Mouse (Mus musculus) neural tube, postnatal 0 days (tissue): ENCODE data around the gene Smim13. TPM values are rescaled to one million over a fixed set of nuclear protein-coding genes. Genes with fewer than 3 reads are reported as not detected.

ENCODE experiments used
- polyA plus RNA-seq: library from polyadenylated mRNA; unstranded; fragments of >200 nt; fragmentation: Nextera tagmentation; extraction: Ambion mirVana; gene quantifications from 2 replicates; pipeline ENCODE4 v1.2.1, GENCODE M21; 2015

The Smim13 gene
- polyA plus RNA-seq = 31.0 and 32.6 TPM in 2 replicates

DNA sequence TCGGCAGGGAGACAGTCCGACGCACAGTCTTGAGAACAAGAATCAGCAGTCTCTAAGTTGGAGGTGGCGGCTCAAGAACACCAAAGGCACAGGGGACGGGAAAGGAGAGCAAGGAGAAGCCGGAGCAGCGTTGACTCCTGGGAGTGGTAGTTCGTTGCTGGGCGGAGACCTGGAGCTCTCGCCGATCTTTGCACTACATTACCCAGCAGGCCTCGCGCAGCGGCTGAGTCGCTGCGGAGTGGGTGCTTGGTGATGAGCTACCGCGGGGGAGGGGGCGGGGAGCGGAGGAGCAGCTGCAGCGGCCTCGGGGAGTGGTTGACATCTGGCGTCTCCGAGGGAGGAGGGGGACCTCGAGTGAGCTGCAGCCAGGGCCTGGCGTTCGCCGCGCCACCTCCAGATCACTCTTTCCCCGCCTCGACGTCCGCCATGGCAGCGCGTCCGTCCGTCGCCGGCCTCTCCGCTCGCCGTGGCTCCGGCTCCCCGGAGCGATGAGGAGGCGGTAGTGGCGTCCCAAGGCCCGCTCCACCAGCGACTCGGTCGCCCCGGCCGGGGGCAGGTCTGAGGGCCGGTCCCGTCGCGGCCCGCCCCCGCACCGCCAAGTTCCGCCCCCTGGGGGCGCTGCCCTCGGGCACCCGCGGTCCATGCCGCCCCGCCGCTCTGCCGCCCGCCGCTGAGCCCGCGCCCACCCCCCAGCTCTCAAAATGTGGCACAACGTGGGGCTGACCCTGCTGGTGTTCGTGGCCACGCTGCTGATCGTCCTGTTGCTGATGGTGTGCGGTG, at the start of gene Smim13:
Gene Smim13, plus strand, starts transcription at position 307 of the 780 bp plus-strand sequence.

DNA sequence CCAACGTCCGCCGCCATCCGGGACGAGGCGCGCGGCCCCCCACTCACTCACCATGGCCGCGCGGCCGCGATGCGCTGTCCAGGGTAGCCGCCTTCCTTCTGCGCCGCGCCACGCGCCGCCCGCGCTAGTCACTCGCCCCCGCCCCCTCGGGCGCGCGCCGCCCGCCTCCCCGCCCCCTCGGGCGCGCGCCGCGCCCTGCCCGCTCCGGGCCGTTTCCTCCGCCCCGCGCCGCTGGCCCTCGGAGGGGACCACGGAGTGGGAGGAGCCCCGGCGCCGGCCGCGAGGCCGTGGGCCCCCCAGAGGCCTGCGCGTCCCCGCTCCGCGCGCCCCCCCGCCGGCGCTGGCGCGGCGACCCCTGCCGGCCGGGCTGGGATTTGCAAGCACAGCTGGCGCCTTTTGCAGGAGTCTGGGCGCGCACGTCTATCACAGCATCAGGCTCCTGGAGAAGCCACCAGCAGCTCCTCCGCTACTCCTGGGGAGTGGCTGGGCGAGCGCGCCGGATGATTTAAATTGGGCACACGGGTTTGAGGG, 29.3 kb upstream of the Smim13 start, which contains the start of gene Elovl2:
Gene Elovl2, minus strand, starts transcription at position 102 of the 531 bp plus-strand sequence.

DNA sequence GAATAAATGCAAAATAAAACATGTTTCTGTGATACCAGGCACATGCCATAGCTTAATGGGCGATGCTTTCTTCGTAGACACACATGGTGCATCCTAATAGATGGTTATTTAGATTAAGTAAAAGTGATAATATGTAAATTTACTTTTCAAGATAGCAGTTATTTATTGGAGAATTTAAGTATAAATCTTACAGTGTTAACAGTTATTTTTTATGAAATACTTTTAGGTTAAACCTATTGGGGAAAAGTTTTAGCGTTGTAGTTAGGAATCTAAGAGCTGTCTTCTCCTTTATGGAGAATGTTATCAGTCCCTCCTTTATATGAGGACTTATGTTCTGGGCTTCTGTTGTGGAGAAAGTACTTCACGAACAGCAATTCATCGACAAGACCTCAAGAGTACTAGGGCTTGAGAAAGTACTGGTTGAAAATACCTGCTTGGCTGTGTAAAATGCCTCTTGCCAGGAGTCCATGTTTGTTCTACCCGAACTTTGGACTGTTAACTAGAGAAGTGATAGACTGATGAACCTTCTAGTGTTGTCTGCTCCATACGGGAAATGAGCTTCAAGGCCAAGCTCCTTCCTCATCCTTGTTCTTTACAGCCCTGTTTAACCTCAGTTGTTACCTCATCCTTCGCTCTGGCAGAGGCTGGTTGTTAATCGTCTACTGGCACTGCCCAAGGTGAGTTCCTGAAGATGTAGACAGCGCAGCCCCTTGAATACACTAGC, 24.4 kb downstream of the Smim13 start, which contains the start of gene Gm17364:
Gene Gm17364, minus strand, starts transcription at position 51 of the 724 bp plus-strand sequence.

Other genes with a start within 250 kb of the Smim13 start
- 47.3 and 48.0 TPM in 2 replicates for gene Pak1ip1, start 248.8 kb upstream of the Smim13 start, polyA plus RNA-seq
- gene Tmem14c, start 233.6 kb upstream of the Smim13 start, polyA plus RNA-seq = 151 and 160 TPM in 2 replicates
- 1.2 and 1.4 TPM in 2 replicates for gene Mak, start 170.1 kb upstream of the Smim13 start, polyA plus RNA-seq
- gene Gcm2, start 138.8 kb upstream of the Smim13 start, polyA plus RNA-seq = not detected in 2 replicates
- gene Sycp2l, start 135.5 kb upstream of the Smim13 start, polyA plus RNA-seq = 0.08 TPM in 1 of 2 replicates, not detected in the other
- gene Elovl2, start 29.4 kb upstream of the Smim13 start, polyA plus RNA-seq = 28.1 and 30.3 TPM in 2 replicates
- not detected in 2 replicates for gene Gm17364, start 24.1 kb downstream of the Smim13 start, polyA plus RNA-seq
- 11.8 and 13.0 TPM in 2 replicates for gene Nedd9, start 237.5 kb downstream of the Smim13 start, polyA plus RNA-seq